In genomic region chr2:167629665-167630209, GRCm38 (mm10) we compare ENCODE assay signal across 10 mouse cellular contexts. TPM values are rescaled to one million over a fixed set of nuclear protein-coding genes. Genes with fewer than 3 reads are reported as not detected.
DNase-seq lines count a peak whose midpoint lies in the region; ATAC-seq and TF ChIP-seq lines count a peak whose summit lies in the region.
"Had no signal": no experiment of that assay in that cellular context is flagged by ENCODE, and none has a peak within 500 bp of the region (broad histone marks: within the 10 kb centered on the region; RNA-seq: fewer than 3 reads in every experiment).

No protein-coding gene starts in this region.

- ATAC-seq in hindbrain, embryonic 12.5 days (ENCODE audit: low FRiP score) = no peak
- no peak for ATAC-seq in liver, embryonic 16.5 days (ENCODE audit: low read depth)

- peaks cover 77% of the 10 kb centered on the region for H3K4me1 ChIP-seq in heart, embryonic 10.5 days
- H3K4me1 ChIP-seq in E14TG2a.4 (replicated peaks; ENCODE audit: low read depth, low read length) = peaks cover 84% of the 10 kb centered on the region
- H3K4me1 ChIP-seq in hindbrain, embryonic 12.5 days = peaks cover 58% of the 10 kb centered on the region
- peaks cover 81% of the 10 kb centered on the region for H3K4me1 ChIP-seq in liver, embryonic 16.5 days (ENCODE audit: control insufficient read depth, low read depth, low read length)

- peak overlapping the region; percentile 98 for H3K9ac ChIP-seq in hindbrain, embryonic 12.5 days
- peak overlapping the region; percentile 96 for H3K9ac ChIP-seq in liver, embryonic 16.5 days (ENCODE audit: low read depth, low read length)

- no peak for TF ChIP-seq CTCF in E14TG2a.4 (conservative IDR thresholded peaks at IDR 0.05; ENCODE audit: low read length)

- H3K27ac ChIP-seq in heart, embryonic 10.5 days = peak overlapping the region; percentile 100
- H3K27ac ChIP-seq in hindbrain, embryonic 12.5 days = no peak overlapping the region
- H3K27ac ChIP-seq in liver, embryonic 16.5 days (ENCODE audit: low read length) = peak overlapping the region; percentile 99

- peak overlapping the region; percentile 95 for H3K4me3 ChIP-seq in heart, embryonic 10.5 days
- H3K4me3 ChIP-seq in E14TG2a.4 (replicated peaks; ENCODE audit: low read length) = peak overlapping the region; percentile 89; the same call in 1 of the 2 replicates
- H3K4me3 ChIP-seq in hindbrain, embryonic 12.5 days = no peak overlapping the region
- peak overlapping the region; percentile 83 for H3K4me3 ChIP-seq in liver, embryonic 16.5 days (ENCODE audit: low read depth, low read length)

- WGBS in heart, embryonic 10.5 days = 64% methylated on average over 11 of the region's 11 CpGs
- 79% methylated on average over 11 of the region's 11 CpGs for WGBS in hindbrain, embryonic 12.5 days
- WGBS in liver, embryonic 16.5 days (ENCODE audit: insufficient replicate concordance) = 58% methylated on average over 11 of the region's 11 CpGs

- no peaks in the 10 kb centered on the region for H3K9me3 ChIP-seq in heart, embryonic 10.5 days
- no peaks in the 10 kb centered on the region for H3K9me3 ChIP-seq in E14TG2a.4 (ENCODE audit: low read length)
- H3K9me3 ChIP-seq in hindbrain, embryonic 12.5 days (replicated peaks) = no peaks in the 10 kb centered on the region
- no peaks in the 10 kb centered on the region for H3K9me3 ChIP-seq in liver, embryonic 16.5 days (replicated peaks; ENCODE audit: control insufficient read depth, low read length)

- DNase-seq in heart, embryonic 10.5 days (ENCODE audit: low spot score) = no peak
- DNase-seq in heart, postnatal 4 days = no peak
- DNase-seq in adrenal gland, postnatal 4 days (ENCODE audit: low spot score in 2 of 2) = no peak
- no peak for DNase-seq in adrenal gland, adult (ENCODE audit: inconsistent age in 2 of 2, low spot score in 1 of 2)
- DNase-seq in urinary bladder, postnatal 36 days (ENCODE audit: low spot score in 2 of 2) = no peak
- DNase-seq: right cerebral cortex, adult 18-20 months had no signal

- peak overlapping the region; percentile 95 for H3K4me2 ChIP-seq in hindbrain, embryonic 12.5 days (replicated peaks)
- H3K4me2 ChIP-seq in liver, embryonic 16.5 days (ENCODE audit: low read depth, low read length) = peak overlapping the region; percentile 71

- H3K36me3 ChIP-seq in heart, embryonic 10.5 days = peaks cover 24% of the 10 kb centered on the region
- peaks cover 47% of the 10 kb centered on the region for H3K36me3 ChIP-seq in E14TG2a.4 (ENCODE audit: insufficient read depth, low read length)
- 0 out of 2 replicates have a peak, but pooled peaks cover 11% of the 10 kb centered on the region for H3K36me3 ChIP-seq in hindbrain, embryonic 12.5 days
- H3K36me3 ChIP-seq in liver, embryonic 16.5 days (ENCODE audit: control insufficient read depth, insufficient read depth) = peaks cover 5% of the 10 kb centered on the region; the same call in 1 of the 2 replicates

- no peaks in the 10 kb centered on the region for H3K27me3 ChIP-seq in heart, embryonic 10.5 days (ENCODE audit: insufficient read depth, poor library complexity, severe bottlenecking)
- no peaks in the 10 kb centered on the region for H3K27me3 ChIP-seq in E14TG2a.4 (ENCODE audit: insufficient read depth, low read length)
- H3K27me3 ChIP-seq in hindbrain, embryonic 12.5 days = no peaks in the 10 kb centered on the region
- no peaks in the 10 kb centered on the region for H3K27me3 ChIP-seq in liver, embryonic 16.5 days (ENCODE audit: control insufficient read depth, insufficient read depth, low read depth, low read length)

RNA-seq across cellular contexts. Expression of gene Ube2v1, which starts 2.2 kb away (rescaled TPM):
- 312 and 332 TPM in 2 replicates for polyA plus RNA-seq in heart, embryonic 10.5 days (2016; fragmentation: Nextera tagmentation; extraction: Ambion mirVana)
- 100 to 1,000 TPM; 131 to 137 TPM for total RNA-seq in heart, postnatal 4 days (2021)
- polyA plus RNA-seq in hindbrain, embryonic 12.5 days (2016; fragmentation: Nextera tagmentation; extraction: Ambion mirVana) = 290 and 291 TPM in 2 replicates
- polyA plus RNA-seq in liver, embryonic 16.5 days (2015; fragmentation: Nextera tagmentation; extraction: Ambion mirVana) = 168 and 175 TPM in 2 replicates
- total RNA-seq in adrenal gland, postnatal 4 days (2021) = 100 to 1,000 TPM; 194 to 200 TPM

RNA-seq across cellular contexts. Expression of gene Gm20431, which starts 31.6 kb away (rescaled TPM):
- polyA plus RNA-seq in heart, embryonic 10.5 days (2016; fragmentation: Nextera tagmentation; extraction: Ambion mirVana) = 0.36 and 3.9 TPM in 2 replicates
- total RNA-seq in heart, postnatal 4 days (2021) = 10 to 100 TPM; 23.0 to 26.1 TPM
- 16.9 and 18.8 TPM in 2 replicates for polyA plus RNA-seq in hindbrain, embryonic 12.5 days (2016; fragmentation: Nextera tagmentation; extraction: Ambion mirVana)
- not detected in 2 replicates for polyA plus RNA-seq in liver, embryonic 16.5 days (2015; fragmentation: Nextera tagmentation; extraction: Ambion mirVana)
- 10 to 100 TPM; 18.2 to 23.0 TPM for total RNA-seq in adrenal gland, postnatal 4 days (2021)
- total RNA-seq: liver, adult 2 months had no signal

RNA-seq across cellular contexts. Expression of gene Cebpb, which starts 59.0 kb away (rescaled TPM):
- polyA plus RNA-seq in heart, embryonic 10.5 days (2016; fragmentation: Nextera tagmentation; extraction: Ambion mirVana) = 4.2 TPM in 2 replicates
- 10 to 100 TPM; 15.9 to 16.6 TPM for total RNA-seq in heart, postnatal 4 days (2021)
- polyA plus RNA-seq in hindbrain, embryonic 12.5 days (2016; fragmentation: Nextera tagmentation; extraction: Ambion mirVana) = 4.1 and 4.5 TPM in 2 replicates
- 0.46 and 0.61 TPM in 2 replicates for polyA plus RNA-seq in liver, embryonic 16.5 days (2015; fragmentation: Nextera tagmentation; extraction: Ambion mirVana)
- 100 to 1,000 TPM; 229 to 255 TPM for total RNA-seq in adrenal gland, postnatal 4 days (2021)

RNA-seq across cellular contexts. Expression of gene Tmem189, which starts 59.9 kb away (rescaled TPM):
- 47.7 and 53.8 TPM in 2 replicates for polyA plus RNA-seq in heart, embryonic 10.5 days (2016; fragmentation: Nextera tagmentation; extraction: Ambion mirVana)
- 10 to 100 TPM; 41.1 to 41.6 TPM for total RNA-seq in heart, postnatal 4 days (2021)
- 39.0 and 43.9 TPM in 2 replicates for polyA plus RNA-seq in hindbrain, embryonic 12.5 days (2016; fragmentation: Nextera tagmentation; extraction: Ambion mirVana)
- 13.7 and 14.0 TPM in 2 replicates for polyA plus RNA-seq in liver, embryonic 16.5 days (2015; fragmentation: Nextera tagmentation; extraction: Ambion mirVana)
- 10 to 100 TPM; 32.9 to 35.4 TPM for total RNA-seq in adrenal gland, postnatal 4 days (2021)
